Mouse (Mus musculus) adrenal gland, postnatal 0 days (tissue): ENCODE data around the gene Etfdh. TPM values are rescaled to one million over a fixed set of nuclear protein-coding genes. Genes with fewer than 3 reads are reported as not detected.

Experiments used
- polyA plus RNA-seq: library from polyadenylated mRNA; unstranded; fragments of >200 nt; fragmentation: Nextera tagmentation; extraction: Ambion mirVana; gene quantifications from 2 replicates; pipeline ENCODE4 v1.2.1, GENCODE M21; 2015

Etfdh gene
- 70.2 and 127 TPM in 2 replicates for polyA plus RNA-seq

DNA sequence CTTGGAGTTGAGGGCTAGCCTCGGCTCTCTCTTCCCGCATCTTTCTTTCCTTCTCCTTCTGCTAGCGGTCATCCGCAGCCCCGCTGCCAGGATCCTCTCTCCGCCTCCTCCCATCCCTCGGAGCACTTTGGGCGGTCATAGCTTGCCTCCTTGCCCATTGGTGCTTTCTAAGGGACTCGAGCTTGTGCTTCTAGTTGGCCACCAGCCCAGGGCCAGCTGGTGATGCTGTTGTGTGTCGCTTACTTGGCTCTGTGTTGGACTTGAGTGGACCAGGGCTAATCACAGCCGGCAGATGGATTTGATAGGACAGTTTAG is at the start of gene Etfdh:
Gene Etfdh, minus strand, starts transcription at position 85 of the 315 bp plus-strand sequence.

DNA sequence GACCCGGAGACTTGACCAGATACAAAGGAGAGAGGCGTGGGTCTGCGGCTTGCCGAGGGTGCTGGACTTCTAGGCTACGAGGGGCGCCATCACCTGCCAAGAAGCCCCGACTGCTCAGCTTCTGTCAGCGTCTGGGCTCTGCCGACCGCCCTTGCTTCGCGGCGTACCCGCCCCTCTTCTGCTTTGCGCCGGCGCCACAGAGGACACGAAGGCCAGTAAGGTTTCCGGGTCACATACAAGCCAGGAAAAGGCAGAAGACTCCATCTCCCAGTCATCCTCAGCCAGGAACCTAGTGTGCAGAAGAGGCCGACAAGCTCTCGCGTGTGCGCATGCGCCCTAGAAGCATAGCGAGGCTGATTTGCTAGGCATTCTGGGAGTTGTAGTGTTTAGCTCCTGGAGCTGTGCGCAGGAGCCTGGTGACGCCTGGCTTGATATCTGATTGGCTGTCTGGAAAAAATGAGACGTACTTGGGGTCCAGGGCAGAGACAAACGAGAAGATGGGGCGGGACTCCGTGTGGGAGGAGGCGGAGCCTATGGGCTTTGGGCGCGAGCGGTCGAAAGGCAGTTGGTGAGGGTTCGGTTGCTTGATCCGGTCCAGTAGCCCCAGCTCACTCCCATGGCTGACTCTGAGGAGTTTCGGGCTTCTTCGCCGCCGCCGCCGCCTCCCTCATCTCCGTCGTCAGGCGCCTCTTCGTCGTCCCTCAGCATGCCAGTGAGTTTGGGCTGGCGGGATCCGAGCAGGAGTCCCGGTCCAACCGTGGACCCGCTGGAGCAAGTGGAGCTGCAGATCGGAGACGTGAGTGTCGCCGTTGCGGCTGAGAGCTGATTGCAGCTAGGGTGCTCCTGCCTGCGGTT is 512 bp downstream of the Etfdh start, which contains the start of gene 4930579G24Rik:
Gene 4930579G24Rik, plus strand, starts transcription at position 519 of the 855 bp plus-strand sequence.

DNA sequence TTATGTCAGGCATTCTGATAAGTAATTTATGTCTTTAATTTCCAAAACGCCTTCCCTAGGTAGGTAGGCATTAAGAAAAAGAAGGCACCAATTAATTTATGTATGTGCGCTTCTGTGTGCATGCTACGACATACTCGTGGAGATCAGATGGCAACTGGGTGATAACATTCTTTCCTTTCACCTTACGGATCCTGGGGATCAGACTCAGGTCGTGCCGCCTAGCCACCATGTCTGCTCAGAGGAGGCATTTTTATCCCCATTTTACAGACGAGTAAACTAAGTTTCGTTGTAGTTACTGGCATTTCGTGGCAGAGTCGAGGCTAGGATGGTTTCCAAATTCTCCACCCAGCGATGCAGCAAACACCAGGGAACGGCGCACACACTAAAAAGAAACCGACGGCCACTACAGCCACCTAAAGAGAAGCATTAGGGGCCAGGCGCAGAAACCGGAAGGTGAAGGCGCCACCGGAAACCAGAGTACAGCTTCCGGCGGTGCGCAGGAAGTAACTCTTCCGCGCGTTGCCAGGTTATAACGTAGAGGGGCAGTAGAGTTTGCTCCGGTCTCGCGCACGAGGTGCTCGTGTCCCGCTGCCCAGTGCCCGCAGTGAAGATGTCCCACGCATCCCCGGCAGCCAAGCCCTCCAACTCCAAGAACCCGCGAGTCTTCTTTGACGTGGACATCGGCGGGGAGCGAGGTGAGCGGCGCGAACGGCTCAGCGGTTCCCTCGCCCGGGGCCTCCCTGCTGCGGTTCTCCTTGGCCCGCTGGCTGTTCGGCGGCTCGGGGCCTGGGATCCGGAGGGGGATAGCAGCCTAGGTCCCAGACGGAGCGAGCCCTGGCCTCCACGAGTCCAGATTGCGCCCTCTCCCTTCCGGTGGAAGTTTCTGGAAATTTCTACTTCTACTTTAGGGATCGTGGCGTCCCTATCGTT is 38.2 kb downstream of the Etfdh start, which contains the start of gene Ppid:
Gene Ppid, plus strand, starts transcription at position 480 of the 930 bp plus-strand sequence.

DNA sequence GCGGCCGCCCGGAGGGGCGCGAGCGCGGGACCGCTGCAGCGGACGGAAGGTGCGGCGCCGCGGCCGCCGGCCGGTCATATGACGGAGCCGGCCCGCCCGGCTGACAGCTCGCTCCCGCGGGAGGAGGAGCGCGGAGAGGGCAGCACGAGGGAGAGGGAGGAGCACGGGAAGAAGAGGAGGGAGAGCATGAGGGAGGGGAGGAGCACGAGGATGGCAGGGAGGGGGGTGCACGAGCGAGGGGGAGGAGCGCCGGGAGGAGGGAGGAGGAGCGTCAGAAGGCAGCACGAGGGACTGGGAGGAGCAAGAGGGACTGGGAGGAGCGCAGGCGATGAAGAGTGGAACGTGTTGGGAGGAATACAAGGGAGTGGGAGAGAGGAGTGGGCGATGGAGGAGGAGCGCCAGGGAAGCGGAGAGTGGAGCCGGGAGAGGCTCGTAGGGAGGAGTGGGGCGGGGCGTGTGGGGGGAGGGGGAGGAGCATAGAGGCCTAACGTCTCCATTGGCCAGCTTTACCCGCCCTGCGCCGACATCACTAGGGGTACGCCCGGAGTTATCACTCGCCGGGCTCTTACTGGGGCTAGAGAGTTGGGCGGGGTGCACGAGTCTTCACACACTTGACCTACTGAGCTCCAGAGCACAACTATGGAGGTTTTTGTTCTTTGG is 61.5 kb downstream of the Etfdh start, which contains the start of gene Fnip2:
Gene Fnip2, minus strand, starts transcription at position 94 of the 660 bp plus-strand sequence.

Other genes with a start within 250 kb of the Etfdh start
- gene Fnip2, start 61.7 kb downstream of the Etfdh start, polyA plus RNA-seq = 1.4 and 2.1 TPM in 2 replicates
- gene Ppid, start 38.2 kb downstream of the Etfdh start, polyA plus RNA-seq = 54.5 and 63.5 TPM in 2 replicates
- gene 4930579G24Rik, start 421 bp downstream of the Etfdh start, polyA plus RNA-seq = 10.4 and 11.6 TPM in 2 replicates
- gene Rxfp1, start 108.4 kb upstream of the Etfdh start, polyA plus RNA-seq = 0.43 and 2.0 TPM in 2 replicates
- gene Tmem144, start 223.3 kb upstream of the Etfdh start, polyA plus RNA-seq = 9.6 and 28.0 TPM in 2 replicates